Mouse (Mus musculus) stomach, postnatal 0 days (tissue): Measurements from ENCODE around the gene Tceal9.

Experiments
- CTCF ChIP-seq: IDR thresholded peaks from 2 replicates; pipeline ENCODE4 v1.5.1; 2016; ENCODE audit warnings: antibody characterized with exemption, low read depth, mild to moderate bottlenecking, moderate library complexity
- EP300 ChIP-seq: optimal IDR thresholded peaks from 2 replicates; pipeline ENCODE3; 2016; ENCODE audit warnings: antibody characterized with exemption

- TF ChIP-seq CTCF (no peak), EP300 (no peak)
Measured at GRCm38 (mm10) chrX:136203664-136204066, 41.2 kb upstream of the Tceal9 start, which contains the start of gene Tceal5.
